Mouse (Mus musculus): ENCODE results near the gene Cacna1b.

GRCm38 (mm10) chr2:24807036-24807435 lies 44.1 kb upstream of the Cacna1b start:
- no peak for TF ChIP-seq GATA1 (IDR thresholded peaks at IDR 0.05; ENCODE audit: low read length)
- TF ChIP-seq TAL1 (IDR thresholded peaks at IDR 0.05; ENCODE audit: low read length) = no peak

Measured in erythroblast, embryonic 14.5 days (primary cell).